Mouse (Mus musculus) T-helper 1 cell (primary cell): ENCODE data around the gene Immp2l.

Experiments
- in situ Hi-C: fragments of 300-600 bp; cut with MboI, MseI; formaldehyde crosslinking; loops from one replicate; pipeline ENCODE4 v1.15.1; 2025; ENCODE audit warnings: high pct_unique_total_duplicates

Immp2l gene

DNA sequence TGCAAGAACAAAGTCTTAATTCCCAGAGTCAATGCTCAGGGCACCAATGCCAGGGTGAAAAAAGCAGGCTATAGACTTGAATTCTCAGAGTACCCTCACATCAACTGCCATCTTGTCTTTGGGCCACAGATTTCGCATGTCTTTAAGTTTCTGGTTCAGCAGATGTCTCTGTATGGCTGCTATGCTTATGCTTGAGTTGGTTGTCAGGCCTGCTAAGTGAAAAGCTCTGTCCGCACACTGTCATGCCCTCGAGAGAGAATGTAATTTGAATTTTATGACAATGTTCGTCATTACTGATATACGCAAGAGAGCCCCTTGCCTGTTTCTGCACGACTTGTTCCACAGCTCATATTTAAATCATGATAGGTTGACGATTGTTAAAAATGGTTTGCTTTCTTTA lies 807.8 kb downstream of the Immp2l start:
- in situ Hi-C loops: no loop called here

DNA sequence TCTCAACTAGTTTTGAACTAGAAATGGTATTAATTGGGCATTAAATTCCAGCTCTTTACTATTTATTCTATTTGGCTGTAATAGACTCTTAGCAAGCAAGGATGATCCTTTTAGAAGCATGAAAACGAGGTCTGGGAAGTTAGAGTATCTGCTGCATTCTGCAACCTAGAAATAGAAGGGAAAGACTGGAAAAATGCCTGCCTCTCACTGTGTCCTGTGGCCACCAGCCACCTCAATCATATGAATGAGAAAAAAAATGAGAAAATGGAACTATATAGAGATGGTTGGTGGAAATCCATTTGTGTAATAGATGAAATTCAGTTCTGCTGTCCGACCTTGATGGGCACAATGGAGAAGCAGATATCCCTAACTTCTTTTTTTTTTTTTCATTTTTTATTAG lies 810.8 kb downstream of the Immp2l start:
- in situ Hi-C loops: no loop called here

DNA sequence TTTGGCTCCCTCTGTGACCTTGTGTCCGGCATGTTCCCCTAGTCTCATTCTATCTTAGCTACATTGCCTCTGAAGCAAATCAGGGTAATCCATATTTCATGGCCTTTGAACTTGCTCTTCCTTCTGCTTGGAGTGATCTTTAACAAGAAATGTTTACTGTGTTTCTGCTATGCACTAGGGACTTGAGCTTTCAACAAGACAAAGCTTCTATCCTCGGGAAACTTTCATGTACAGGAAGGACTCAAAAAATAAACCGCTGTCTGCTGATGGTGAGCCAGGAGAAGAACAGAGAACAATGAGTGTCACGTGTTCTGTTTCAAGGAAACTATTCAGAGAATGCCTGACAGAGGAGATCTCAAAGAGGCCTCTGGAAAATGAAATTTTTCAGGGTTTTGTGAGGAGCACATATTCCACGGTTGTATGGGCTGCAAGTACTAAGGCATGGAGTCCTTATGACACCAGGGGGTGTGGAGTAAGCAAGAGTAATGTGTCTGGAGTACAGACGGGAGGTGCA lies 814.5 kb downstream of the Immp2l start:
- in situ Hi-C loops: no loop called here

DNA sequence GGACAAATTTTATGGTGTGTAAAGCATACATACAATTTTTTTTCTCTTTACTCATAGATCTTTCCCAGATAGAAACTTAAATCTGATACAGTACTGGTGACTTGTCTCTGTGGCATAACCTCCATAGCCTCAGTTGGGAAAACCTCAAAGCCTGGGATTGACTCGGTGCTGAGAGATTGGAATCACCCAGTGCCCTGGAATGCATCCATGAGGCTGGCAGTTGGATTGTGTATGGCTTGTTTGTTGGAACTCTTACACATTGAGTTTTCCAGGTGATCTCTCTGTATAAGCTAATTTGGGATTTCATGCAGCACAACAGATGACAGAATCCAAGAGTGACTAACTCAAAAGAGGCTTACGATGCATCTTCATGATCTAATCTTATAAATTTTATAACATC lies 815.4 kb downstream of the Immp2l start:
- in situ Hi-C loops: no loop called here

DNA sequence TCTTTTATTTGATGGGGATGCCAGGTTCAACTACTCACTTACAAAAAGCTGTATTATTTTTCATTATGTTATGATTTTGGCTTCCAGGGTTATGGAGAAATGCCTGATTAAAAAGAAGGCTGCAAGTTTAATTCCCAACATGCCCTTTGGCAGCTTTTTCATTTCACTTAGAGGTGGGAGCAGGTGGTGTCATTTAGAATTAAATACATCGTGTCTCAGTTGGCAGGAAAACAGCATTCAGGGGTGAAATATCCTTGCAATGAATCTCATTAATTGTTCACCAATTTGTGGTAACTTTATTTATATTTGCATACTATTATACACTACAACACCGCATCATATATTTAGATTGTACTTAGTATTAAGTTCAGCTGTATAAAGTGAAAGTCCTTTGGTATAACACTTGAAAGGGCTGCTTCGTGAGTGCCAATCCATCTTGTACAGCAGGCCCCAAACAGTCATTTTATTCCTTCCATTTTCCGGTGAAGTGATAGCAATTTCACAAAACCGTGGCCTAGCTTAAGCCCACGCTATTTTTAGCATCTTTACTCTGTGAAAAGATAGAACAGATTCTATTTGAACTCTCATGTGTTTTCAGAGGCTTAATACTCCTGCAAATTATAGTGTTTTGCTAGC lies 818.9 kb downstream of the Immp2l start:
- in situ Hi-C loops: no loop called here

DNA sequence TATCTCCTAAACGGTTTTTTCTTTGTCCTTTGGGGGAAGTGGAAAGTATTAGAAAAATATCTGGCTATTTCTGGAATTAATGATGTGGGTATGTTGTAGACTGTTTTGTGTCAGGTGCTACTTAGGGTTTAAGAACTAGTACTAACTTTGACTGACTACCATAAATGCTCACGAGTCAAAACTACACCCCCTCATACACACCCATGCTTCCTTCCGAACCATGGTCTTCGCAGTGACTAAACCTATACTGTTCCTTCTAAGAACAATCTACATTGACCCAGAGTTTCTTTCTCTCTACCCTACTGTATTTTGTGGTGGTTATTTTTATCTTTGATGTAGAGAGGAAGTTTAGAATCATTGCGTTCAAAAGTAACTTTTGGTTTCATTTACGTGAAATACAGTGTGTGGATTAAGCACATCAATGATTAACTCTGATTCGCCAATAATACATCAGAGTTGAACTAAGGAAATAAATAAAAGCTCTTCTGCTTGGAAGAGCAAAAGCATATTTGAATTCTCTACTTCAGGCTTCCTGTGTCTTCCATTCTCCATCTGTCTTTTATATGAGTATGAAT lies 828.1 kb downstream of the Immp2l start:
- in situ Hi-C loops: no loop called here

DNA sequence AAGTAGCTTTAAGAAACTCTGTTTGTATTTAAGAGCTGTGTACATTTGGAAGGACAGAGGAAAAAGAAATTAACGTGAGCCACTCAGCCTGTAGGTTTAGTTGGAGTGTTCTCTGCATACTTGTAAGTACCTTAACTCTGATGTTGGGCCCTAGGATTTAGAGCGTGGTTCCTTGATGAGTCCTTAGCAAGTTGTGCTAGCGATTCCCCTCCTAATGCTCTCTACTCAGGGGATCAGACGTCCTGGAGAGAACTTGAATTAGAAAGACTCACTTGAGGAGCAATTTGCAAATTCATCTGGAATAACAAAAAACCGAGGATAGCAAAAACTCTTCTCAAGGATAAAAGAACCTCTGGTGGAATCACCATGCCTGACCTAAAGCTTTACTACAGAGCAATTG lies 835.8 kb downstream of the Immp2l start:
- in situ Hi-C loops: loop anchor here (5.0 kb wide), 1 partner anchor 108 kb away; no protein-coding TSS in a partner anchor

DNA sequence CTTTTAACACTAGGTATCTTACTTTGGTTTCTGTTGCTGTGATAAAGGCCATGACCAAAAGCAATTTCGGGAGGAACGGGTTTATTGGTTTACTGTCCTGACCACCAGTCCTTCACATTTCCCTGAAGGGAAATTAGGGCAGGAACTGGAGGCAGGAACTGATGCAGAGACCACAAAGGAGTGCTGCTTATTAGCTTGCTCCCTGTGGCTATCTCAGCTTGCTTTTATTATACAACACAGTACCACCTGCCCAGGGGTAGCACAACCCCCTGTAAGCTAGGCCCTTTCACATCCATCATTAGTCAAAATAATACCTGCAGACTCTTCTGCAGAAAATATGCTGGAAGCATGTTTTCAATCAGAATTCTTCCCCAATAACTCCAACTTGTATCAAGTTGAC lies 844.4 kb downstream of the Immp2l start:
- in situ Hi-C loops: no loop called here

DNA sequence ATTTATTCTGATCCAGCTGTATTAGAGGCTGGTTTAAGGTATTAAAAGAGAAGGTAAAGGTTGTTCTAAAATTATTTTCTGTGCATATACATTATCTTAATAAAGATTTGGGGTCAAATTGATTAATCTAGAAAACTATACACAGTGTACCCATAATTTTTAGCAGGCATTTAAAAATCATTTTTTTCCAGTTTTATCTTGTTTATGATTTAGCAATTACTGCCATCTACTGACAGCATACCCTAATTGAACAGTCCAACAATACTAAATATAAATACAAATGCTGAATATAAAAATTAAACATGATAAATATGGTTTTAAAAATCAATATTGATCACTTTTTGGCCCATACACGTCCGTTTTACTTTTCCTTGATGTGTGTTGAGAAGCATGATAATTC lies 850.1 kb downstream of the Immp2l start:
- in situ Hi-C loops: loop anchor here (10.0 kb wide), 1 partner anchor 1039 kb away; no protein-coding TSS in a partner anchor

DNA sequence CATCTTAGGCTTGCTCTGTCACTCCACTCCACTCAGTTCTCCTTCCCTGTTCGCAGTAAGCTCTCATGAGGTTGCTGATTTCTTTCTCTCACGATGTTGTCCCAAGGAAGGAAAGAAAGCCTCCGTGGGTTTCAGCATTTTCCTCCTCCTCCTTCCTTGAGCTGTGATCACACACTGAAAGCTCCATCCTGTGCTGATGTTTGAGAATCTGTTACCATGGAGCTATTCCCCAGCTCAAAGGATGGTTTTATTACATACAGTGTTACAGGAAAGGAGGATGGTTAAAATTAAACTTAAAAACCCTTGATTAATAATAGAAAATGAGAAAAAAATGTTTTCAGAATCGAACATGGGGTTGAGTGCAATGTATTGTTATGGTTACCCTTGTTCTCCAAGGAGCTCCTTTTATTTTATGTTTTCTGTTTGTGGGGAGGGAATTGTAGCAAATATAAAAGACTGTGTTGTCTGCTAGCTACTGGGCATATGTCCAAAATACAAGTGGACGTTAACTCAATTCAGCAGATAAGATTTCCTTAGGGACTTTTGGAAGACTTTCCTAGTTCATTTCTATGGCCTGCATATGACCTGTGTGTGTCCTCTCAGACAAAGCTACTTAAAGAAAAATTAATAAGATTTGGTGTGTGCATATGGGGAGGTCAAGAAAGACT lies 853.5 kb downstream of the Immp2l start:
- in situ Hi-C loops: loop anchor here (10.0 kb wide), 1 partner anchor 1043 kb away; no protein-coding TSS in a partner anchor

DNA sequence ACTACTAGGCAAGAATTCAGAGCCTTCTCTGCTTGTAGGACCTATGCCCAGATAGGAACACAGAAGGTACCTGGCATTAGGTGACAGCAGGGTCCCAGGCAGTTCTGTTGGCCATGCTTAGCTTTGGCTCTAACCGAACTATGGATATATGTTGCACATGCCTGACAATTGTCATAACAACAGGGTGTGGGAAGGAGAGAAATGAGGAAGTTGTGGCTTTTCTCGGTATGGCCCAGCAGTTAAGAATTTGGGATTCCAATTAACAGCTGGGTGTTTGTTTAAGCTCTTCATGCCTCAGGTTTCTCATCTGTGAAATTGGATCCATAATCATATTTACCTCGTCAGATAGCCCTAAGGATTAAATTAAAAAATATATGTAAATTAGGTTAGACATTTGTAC lies 854.6 kb downstream of the Immp2l start:
- in situ Hi-C loops: loop anchor here (10.0 kb wide), 1 partner anchor 1044 kb away; no protein-coding TSS in a partner anchor

DNA sequence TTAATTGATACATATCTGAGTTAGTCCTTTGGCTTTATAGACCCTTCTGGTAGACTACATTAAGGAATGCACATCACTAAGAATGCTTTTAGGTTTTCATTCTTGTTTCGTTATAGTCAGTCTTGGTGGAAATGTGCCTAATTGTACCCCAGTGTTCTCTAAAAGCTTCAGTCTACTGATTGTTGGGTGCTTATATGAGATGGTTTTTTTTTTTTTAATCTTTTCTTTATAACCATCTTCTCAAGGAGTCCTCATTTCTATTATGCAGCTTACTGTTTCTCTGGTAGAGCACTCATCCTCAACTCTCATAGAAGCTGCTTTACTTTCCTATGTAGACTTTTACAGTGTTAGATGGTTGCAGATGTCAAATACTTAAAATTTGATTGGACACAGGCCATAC lies 855.1 kb downstream of the Immp2l start:
- in situ Hi-C loops: loop anchor here (10.0 kb wide), 1 partner anchor 1044 kb away; no protein-coding TSS in a partner anchor

DNA sequence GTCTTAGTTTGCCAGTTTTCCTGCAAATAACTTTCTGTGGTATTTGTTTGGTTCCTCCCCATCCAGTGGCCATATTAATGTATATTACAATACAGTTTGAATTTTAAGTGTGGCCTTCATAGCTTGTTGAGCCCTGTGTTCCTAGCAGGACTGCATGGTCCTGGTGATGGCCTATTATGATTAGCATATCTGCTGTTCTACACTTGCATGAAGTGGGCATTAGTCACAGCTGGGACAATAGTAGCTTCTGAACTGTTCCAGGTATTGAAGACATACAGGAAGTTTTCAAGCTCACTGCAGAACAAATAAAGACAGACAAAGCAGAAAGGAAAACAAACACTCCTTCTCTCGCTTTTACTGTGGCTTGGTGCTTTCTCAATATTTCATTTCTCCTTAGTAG lies 855.5 kb downstream of the Immp2l start:
- in situ Hi-C loops: loop anchor here (10.0 kb wide), 1 partner anchor 1045 kb away; no protein-coding TSS in a partner anchor

DNA sequence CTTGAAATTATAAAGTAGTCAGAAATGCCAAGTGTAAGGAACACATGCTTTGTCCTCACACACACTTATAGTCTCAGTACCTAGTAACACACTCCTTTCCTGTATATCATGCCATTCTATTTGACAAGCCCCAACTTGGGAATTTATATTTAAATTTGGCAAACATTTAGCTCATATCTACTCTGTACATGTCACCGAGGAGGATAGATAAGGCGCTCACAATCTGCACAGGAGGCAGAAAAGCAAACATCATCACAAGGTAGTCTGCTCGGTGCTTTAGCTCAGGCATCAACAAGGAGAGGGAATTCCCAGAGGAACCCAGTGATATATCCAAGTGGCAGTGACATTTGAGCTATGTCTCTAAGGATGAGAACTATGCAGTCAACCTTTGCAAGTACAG lies 856.9 kb downstream of the Immp2l start:
- in situ Hi-C loops: no loop called here

DNA sequence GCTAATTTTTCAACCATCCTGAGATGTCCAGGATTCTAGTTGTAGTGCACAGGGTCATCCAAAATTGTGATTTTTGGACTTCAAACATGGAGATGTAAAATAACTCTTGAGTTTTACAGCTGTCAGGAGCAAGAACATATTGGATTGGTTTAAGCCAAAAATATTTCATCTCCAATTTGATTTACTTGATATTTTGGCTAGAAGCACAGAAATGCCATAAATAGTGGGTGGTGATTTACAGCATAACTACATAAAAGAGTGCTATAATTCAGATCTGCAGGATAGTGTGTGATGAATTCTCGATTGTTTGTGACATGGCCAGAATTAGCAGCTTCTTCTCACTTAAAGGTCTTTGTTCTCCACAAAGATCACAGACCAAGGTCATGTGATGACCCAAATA lies 884.1 kb downstream of the Immp2l start:
- in situ Hi-C loops: no loop called here

DNA sequence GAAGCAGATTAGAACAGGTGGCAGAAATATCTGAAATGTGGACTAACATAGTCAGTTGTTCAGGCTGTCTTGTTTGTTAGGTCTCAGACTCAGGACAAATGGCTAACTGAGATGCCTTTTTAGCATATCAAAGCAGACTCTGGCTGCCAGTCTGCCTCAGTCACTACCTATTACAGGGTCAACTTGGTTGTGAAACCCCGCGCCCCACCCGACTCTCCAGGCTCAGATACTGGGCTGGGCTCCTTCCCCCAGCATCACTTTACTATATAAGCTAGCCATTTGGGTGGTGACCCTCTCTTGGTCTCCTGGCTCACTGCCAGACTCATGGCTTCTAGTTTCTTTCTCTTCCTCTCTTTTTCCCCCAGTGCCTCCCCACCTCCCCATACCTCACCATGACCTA lies 887.7 kb downstream of the Immp2l start:
- in situ Hi-C loops: no loop called here

DNA sequence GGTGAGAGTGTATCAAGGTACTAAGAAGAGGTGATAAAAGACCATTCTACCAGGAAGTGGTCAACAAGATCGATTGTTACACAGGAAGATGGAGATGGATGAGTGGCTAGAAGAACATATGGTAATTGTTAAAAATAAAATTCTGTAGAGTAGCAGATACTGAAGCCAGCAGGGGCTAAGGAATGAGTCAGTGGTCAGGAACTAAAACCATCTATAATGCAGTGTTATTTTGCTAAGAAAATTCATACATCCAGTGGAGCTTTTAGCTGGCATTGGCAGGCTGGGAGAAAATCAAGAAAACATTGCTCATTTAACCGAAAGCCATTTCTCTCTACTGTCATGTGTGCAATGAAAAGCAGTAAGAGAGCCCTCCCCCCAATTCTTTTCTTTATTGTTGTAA lies 913.9 kb downstream of the Immp2l start:
- in situ Hi-C loops: no loop called here

DNA sequence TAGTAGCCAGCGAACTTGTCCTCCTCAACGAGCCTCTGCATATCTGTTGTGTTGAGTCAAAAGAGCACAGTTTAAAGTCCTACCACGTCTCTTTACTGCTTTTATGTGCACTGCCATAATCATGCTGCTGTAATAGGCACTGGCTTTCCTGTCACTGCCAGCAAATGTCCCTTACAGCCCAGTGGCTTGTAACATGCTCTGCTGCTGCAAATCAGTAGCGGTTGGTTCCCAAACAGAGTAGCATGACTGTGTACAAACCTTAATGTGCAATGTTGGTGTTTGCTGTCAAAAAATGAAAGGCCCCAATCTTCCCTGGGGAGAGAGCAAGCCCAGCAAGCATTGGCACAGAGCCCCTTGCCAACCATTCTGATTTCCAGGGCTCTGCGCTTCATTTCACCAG lies 918.0 kb downstream of the Immp2l start:
- in situ Hi-C loops: no loop called here

DNA sequence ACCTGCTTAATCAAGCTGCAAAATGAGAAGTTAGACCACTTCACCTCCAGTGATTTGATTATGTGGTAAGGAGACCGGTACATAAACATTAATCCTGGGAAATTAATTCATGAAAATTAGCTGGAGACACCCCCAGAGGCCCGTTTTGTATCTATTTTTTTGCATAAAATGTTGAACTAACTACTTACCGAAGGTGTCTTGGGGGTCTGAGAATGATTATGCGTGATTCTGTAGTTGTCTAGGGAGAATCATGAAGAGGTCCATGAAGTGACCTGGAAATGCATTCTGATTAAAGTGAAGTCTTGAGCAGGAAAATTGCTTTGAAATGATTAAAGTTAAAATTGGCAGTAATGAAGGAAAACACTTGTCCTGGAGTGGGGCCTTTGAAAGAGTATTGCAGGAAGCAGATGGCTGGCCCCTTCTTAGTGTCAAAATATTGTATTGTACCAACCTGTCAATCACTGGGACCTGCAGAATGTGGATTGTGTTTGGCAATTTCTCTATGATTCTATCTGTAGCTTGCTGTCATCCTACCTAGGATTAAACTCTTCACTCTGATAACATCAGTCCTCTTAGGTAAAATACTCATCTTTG lies 920.3 kb downstream of the Immp2l start:
- in situ Hi-C loops: no loop called here

DNA sequence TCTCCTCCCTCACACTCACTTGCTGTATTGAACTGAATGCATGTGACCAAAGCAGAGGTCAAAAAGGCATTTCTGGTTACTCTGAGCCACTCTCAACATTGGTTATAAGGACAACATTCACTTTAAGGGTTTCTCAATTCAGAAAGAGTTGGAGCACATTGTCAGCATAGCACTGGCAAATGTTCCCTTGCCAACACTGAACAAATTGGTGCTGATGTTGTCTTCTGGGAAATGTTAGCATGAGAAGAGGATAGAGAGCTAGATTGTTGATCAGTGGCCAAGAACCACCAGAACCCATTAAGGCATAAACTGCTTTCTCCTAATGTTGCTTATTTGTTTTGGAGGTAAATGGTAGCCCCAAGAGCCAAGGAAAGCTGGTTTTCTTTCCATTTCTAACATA lies 922.6 kb downstream of the Immp2l start:
- in situ Hi-C loops: no loop called here

DNA sequence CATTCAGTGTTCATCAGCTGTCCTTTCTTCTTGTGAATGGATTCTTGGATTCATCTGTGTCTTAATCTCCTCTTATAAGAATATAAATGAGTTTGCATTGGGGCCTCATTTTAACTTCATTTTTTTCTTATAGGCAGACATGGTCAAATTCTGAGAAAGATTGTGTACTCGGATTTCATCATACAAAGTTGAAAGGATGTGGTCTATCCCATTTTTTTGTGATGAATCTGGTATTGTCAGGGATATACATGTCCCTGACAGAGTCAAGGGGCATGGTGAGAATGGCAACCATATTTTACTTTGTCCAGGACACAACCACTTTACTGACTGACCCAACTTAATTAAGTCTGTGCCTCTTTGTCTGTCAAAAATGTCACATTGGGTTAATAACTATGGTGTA lies 925.5 kb downstream of the Immp2l start:
- in situ Hi-C loops: no loop called here

DNA sequence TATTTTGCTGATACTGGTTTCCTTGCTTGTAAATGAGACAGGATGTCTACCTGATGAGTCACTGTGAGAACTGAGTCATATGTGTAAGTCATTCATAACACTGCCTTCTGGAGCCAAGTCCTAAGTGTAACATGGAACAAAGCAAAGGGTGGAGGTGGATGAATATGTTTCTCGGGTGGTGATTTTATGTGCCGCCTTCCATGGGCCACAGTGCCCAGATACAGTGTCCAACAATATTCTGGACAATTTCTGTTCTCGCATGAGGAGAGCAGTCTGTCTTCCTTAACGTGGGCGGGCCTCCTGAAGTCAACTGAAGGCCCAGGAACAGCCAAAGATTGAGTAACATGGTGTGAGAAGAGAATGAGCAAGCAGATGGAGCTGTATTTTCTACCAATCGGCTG lies 926.0 kb downstream of the Immp2l start:
- in situ Hi-C loops: no loop called here
